Mouse (Mus musculus) C2C12 (cell line): ENCODE data around the gene Snrnp200.

Experiments used
- CEBPB ChIP-seq: IDR thresholded peaks from one replicate; pipeline ENCODE4 v1.6.1; 2011; ENCODE audit warnings: low read depth, mild to moderate bottlenecking, control low read depth, moderate library complexity
- CTCF ChIP-seq: IDR thresholded peaks from one replicate; pipeline ENCODE4 v1.5.1; 2011; ENCODE audit not compliant: control insufficient read depth, insufficient read depth, insufficient read length
- MYOD1 ChIP-seq: IDR thresholded peaks from one replicate; pipeline ENCODE4 v1.6.1; 2011; ENCODE audit warnings: low read depth; ENCODE audit not compliant: control insufficient read depth, insufficient read length
- MYOG ChIP-seq: IDR thresholded peaks from one replicate; pipeline ENCODE4 v1.6.1; 2011; ENCODE audit not compliant: control insufficient read depth, insufficient read length; ENCODE audit errors: extremely low read depth
- USF1 ChIP-seq: IDR thresholded peaks from one replicate; pipeline ENCODE4 v1.6.1; 2011; ENCODE audit warnings: low read depth, mild to moderate bottlenecking, control low read depth, moderate library complexity

DNA sequence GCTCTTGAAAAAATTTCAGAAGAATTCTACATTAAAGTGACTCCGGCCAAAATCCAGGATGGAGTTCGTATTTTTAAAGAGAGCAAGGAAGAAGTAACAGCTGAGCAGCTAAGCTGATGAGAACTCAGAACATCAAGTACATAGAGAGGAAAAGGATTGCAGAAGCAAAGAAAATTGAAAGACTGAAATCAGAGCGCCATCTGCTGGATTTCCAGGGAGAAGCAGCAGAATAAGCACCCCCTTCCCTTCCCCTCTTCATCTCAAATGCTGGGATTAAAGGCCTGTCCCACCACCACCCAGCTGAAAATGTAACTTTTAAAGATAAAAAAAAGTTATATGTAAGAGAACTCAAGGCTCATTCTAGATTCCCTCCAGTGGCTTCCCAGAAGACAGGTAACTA is 3.3 kb upstream of the Snrnp200 start:
- peak; percentile 32 for TF ChIP-seq CTCF
- no peak for TF ChIP-seq MYOD1
- TF ChIP-seq USF1, result no peak
- TF ChIP-seq CEBPB, result no peak
- TF ChIP-seq MYOG, result no peak
